Mouse (Mus musculus): ENCODE results near the gene Pou3f1. TPM values are rescaled to one million over a fixed set of nuclear protein-coding genes. Genes with fewer than 3 reads are reported as not detected.

Gene Pou3f1
- polyA plus RNA-seq (2012; rRNA removed): 8.9 and 20.5 TPM in 2 replicates

DNA sequence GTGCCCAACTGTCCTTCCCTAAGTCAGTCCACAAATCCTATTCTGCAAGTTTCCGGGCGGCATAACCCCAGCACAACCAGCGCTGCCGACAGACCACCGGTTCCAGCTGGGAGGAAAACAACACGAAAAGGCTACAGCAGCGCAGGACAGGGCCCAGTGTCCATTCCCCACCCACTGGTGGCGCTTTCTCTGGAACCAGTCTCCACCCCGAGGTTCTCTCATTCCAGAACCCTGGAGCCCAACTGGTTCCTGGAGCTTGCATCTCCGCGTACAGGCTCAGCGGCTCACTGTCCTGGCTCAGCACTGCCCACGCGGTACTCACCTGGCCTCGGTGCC lies at the start of gene Pou3f1:
Pou3f1 (plus strand) TSS at position 290 of the 336 bp plus-strand sequence.

DNA sequence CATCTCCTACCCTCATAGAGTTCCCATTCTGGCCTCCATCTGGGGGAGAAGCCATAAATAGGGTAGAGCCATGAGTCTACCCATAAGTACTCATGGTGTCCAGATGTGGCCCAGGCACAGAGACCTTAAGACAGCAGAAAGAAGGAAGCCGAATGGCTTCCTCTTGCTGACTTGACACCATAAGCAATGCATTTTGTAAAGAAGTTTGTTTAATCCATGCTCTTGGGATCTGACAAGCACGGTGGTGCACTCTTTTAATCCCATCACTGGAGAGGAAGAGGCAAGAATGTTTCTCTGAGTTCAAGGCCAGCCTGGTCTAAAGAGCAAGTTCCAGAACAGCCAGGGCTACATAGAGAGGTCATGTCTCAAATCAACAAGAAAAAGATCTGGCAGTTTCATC lies 45.9 kb upstream of the Pou3f1 start, which contains the start of gene 3100002H09Rik:
3100002H09Rik (minus strand) TSS at position 101 of the 400 bp plus-strand sequence.

DNA sequence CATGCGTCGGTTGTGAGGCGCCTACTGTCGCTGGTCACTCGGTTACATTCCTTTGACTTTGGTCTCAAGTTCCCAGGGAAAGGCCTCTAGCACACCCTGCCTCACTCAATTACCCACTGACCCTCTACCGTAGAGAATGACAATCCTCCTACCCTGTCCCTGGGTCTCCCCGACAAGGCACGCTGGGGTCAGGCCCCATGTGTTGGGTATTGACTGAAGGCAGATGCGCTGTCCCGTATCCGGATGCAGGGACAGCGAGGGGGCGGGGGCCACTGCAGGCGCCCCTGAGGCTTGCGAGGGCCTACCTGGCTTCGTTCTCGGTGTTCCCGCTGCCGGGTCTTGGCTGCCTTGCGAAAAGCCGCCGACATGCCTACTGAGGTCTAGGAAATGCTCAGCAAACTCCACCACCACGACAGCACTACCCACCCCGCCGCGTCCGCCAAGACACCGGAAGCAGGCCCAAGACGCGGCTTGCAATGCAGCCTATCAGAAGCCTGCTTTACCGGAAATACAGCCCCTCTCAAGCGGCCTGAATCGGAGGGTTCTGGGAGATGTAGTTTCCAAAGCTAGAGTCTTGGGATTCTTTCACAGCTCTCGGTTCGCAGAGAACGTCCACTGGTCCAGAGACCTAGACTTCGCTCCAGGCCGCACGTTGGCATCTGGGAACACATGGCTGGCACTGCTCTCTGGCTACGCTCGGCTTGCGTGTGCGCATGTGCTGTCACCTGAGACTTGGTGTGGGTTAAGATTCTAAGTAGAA lies 36.7 kb downstream of the Pou3f1 start, which contains the start of gene Utp11:
Utp11 (minus strand) TSS at position 466 of the 760 bp plus-strand sequence.

DNA sequence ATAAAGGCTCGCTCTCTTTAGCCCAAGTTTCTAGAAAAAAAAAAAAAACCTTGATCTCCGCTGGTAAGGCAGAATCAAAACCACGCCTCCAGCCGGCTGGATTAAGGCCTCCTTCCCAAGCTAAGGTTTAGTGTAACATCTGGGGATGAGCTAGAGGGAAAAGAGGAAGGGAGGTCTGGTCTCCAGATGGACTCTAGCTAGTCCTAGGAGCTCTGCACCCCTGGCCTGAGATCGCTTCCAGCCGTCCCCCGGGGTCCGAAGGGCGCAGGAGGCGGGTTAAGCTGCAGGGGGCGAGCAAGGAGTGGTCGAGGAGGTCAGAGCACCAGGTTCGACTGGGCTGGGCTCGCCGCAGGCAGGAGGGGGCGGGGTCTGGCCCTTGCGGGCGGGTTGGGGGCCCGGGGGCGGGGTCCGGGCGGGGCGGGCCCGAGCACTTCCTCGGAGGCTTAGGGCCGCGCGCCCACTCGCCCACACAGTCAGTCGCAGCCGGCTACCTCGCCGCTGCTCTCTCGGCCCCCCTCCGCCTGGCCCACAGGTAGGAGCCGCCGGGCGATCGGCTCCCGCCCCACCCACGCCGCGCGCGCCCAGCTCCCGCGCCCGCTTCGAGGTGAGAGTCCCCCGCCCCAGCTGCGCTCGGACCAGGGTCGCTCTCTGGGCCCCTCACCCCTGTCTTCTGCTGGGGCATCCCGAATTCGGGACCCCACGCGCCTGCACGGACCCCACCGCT lies 43.8 kb downstream of the Pou3f1 start, which contains the start of gene Fhl3:
Fhl3 (plus strand) TSS at position 454 of the 724 bp plus-strand sequence.

Other genes starting within 250 kb of the Pou3f1 start
- gene 3100002H09Rik, start 46.0 kb upstream of the Pou3f1 start, polyA plus RNA-seq (2012; rRNA removed): 0.07 and 0.14 TPM in 2 replicates
- gene Utp11, start 36.8 kb downstream of the Pou3f1 start, polyA plus RNA-seq (2012; rRNA removed): 49.1 and 57.2 TPM in 2 replicates
- 8.3 and 17.6 TPM in 2 replicates for gene Fhl3, start 43.9 kb downstream of the Pou3f1 start, polyA plus RNA-seq (2012; rRNA removed)
- gene Sf3a3, start 58.0 kb downstream of the Pou3f1 start, polyA plus RNA-seq (2012; rRNA removed): 128 and 180 TPM in 2 replicates
- 28.1 and 28.8 TPM in 2 replicates for gene Inpp5b, start 85.0 kb downstream of the Pou3f1 start, polyA plus RNA-seq (2012; rRNA removed)
- gene Mtf1, start 145.3 kb downstream of the Pou3f1 start, polyA plus RNA-seq (2012; rRNA removed): 13.6 and 14.1 TPM in 2 replicates
- gene Yrdc, start 193.9 kb downstream of the Pou3f1 start, polyA plus RNA-seq (2012; rRNA removed): 38.0 and 42.1 TPM in 2 replicates
- 31.7 and 41.7 TPM in 2 replicates for gene 1110065P20Rik, start 194.4 kb downstream of the Pou3f1 start, polyA plus RNA-seq (2012; rRNA removed)
- gene Maneal, start 205.4 kb downstream of the Pou3f1 start, polyA plus RNA-seq (2012; rRNA removed): 11.1 and 14.1 TPM in 2 replicates
- 14.7 and 23.8 TPM in 2 replicates for gene Epha10, start 224.1 kb downstream of the Pou3f1 start, polyA plus RNA-seq (2012; rRNA removed)